Mouse (Mus musculus): ENCODE measurements around the gene Cenpp.
"Not testable (repeated sequence)": the region's sequence is repeated elsewhere in the genome, so short reads cannot be mapped to it uniquely, and the experiment has no call there.

DNA sequence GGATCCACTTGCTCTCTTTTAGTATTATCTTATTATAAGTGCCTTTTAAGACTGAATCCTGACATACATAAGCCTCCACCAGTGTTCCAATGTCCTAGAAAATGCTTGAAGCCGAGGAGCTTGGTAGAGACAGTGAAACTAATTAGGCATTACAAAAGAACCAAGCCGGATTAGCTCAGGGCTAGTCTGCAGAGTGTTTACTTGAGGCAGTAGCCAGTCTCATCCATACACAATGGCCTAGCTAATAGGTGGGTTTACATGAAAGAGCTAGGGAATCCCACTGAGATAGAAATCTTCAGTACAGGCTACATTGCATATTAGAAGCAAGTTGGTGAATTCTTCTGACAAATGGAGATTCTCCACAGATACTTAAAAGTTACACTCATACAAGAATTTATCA lies 50.0 kb downstream of the Cenpp start:
- not testable (repeated sequence) for TF ChIP-seq POLR2A (IDR thresholded peaks at IDR 0.05; ENCODE audit: control insufficient read depth, extremely low read depth, insufficient read depth, low read length, poor library complexity); CTCF (IDR thresholded peaks at IDR 0.05; ENCODE audit: borderline replicate concordance, control insufficient read depth, extremely low read depth, insufficient read depth, low read length, poor library complexity)
